Mouse (Mus musculus): ENCODE results near the gene Tmem56. TPM values are rescaled to one million over a fixed set of nuclear protein-coding genes. Genes with fewer than 3 reads are reported as not detected.

Tmem56 gene
- polyA plus RNA-seq, 1 experiment from 2014 or later, result 1.5 TPM

- no peaks in the 10 kb centered on the region for H3K27me3 ChIP-seq (ENCODE audit: control insufficient read depth, insufficient read depth, low read length)
- no peak overlapping the region for H3K4me3 ChIP-seq (ENCODE audit: control insufficient read depth in 1 of 2, insufficient read depth in 1 of 2, low read depth in 1 of 2, low read length in 2 of 2)
- no peaks in the 10 kb centered on the region for H3K36me3 ChIP-seq (ENCODE audit: control insufficient read depth, insufficient read depth, low read length)
- no peak for ATAC-seq (ENCODE audit: insufficient number of reproducible peaks, insufficient read depth, low FRiP score, low read depth)
- H3K4me2 ChIP-seq (ENCODE audit: low read length), result no peak overlapping the region
- H3K9ac ChIP-seq (ENCODE audit: low read length), result no peak overlapping the region
- WGBS, result 89% methylated on average over 7 of the region's 7 CpGs
- H3K4me1 ChIP-seq (ENCODE audit: control insufficient read depth in 2 of 2, insufficient read depth in 2 of 2, low read length in 2 of 2), result no peaks in the 10 kb centered on the region
- no peak overlapping the region for H3K27ac ChIP-seq (replicated peaks in 1 of 2; ENCODE audit: control insufficient read depth in 1 of 2, insufficient read depth in 1 of 2, low read depth in 2 of 2, low read length in 2 of 2)
- no peaks in the 10 kb centered on the region for H3K9me3 ChIP-seq (ENCODE audit: control insufficient read depth, low read length)
Observed at GRCm38 (mm10) chr3:121306641-121307040, 23.7 kb upstream of the Tmem56 start.

DNA sequence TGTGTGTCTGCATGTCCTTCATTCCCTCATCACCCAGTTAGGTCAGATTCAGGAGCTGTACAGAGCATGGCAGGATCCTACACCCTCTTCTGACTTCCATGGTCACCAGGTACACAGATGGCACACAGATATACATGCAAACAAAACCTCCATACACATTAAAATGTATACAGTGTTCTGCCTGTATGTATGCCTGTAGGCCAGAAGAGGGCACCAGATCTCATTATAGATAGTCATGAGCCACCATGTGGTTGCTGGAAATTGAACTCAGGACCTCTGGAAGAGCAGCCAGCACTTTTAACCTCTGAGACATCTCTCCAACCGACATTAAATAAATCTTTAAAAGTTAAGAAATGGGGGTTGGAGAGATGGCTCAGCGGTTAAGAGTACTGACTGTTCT is 11.3 kb upstream of the Tmem56 start:
- Histone ChIP-seq H3K9ac (ENCODE audit: low read length) (no peak overlapping the region), H3K36me3 (ENCODE audit: control insufficient read depth, insufficient read depth, low read length) (no peaks in the 10 kb centered on the region), H3K4me2 (ENCODE audit: low read length) (no peak overlapping the region), H3K4me1 (ENCODE audit: control insufficient read depth in 2 of 2, insufficient read depth in 2 of 2, low read length in 2 of 2) (peaks cover 0 to 12% of the 10 kb centered on the region in 2 experiments; a peak in 2 of 4 replicates), H3K27ac (replicated peaks in 1 of 2; ENCODE audit: control insufficient read depth in 1 of 2, insufficient read depth in 1 of 2, low read depth in 2 of 2, low read length in 2 of 2) (no peak overlapping the region), H3K27me3 (ENCODE audit: control insufficient read depth, insufficient read depth, low read length) (no peaks in the 10 kb centered on the region), H3K9me3 (ENCODE audit: control insufficient read depth, low read length) (no peaks in the 10 kb centered on the region), H3K4me3 (ENCODE audit: control insufficient read depth in 1 of 2, insufficient read depth in 1 of 2, low read depth in 1 of 2, low read length in 2 of 2) (no peak overlapping the region)
- WGBS, result 75% methylated on average over 2 of the region's 2 CpGs
- ATAC-seq (ENCODE audit: insufficient number of reproducible peaks, insufficient read depth, low FRiP score, low read depth), result no peak

DNA sequence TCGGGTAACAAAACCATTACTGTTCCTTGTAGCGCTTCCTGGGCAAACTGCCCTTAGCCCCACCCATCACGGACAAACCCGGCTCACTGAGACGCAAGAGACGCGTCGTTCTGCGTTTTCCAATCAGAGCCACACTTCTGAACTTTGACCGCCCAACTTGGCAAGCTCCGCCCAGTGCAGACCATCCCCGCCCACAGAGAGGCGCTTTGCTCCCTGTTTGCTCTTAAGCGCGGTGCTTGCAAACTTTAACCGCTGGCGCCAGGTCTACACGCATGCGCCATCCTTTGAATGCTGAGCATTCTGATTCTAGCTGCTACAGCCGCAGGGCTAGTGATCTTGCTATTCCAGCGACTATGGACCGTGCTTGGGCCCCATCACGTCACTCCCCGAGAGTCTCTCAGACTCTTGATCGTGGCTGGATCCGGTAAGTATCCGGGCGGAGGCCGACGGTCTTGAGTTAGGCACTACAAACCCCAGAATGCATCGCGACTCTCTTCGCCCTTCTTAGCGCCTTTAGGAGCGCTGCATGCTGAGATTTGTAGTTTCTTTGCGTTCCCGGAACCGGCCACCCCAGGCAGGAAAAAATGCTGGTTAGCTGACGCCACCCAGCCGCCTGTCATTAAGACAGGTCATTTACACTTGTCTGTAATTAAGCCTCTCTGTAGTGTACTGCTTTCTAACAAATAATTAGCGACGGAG is 8.8 kb upstream of the Tmem56 start, which contains the start of gene Alg14:
Gene Alg14, plus strand, starts transcription at position 214 of the 699 bp plus-strand sequence.
- Histone ChIP-seq H3K27me3 (ENCODE audit: control insufficient read depth, insufficient read depth, low read length) (no peaks in the 10 kb centered on the region), H3K9me3 (ENCODE audit: control insufficient read depth, low read length) (no peaks in the 10 kb centered on the region), H3K4me2 (ENCODE audit: low read length) (peak within 1 kb of the TSS; percentile 76), H3K4me1 (ENCODE audit: control insufficient read depth in 2 of 2, insufficient read depth in 2 of 2, low read length in 2 of 2) (peaks cover 0 to 12% of the 10 kb centered on the region in 2 experiments; a peak in 2 of 4 replicates), H3K36me3 (ENCODE audit: control insufficient read depth, insufficient read depth, low read length) (no peaks in the 10 kb centered on the region), H3K9ac (ENCODE audit: low read length) (peak within 1 kb of the TSS; percentile 83), H3K27ac (replicated peaks in 1 of 2; ENCODE audit: control insufficient read depth in 1 of 2, insufficient read depth in 1 of 2, low read depth in 2 of 2, low read length in 2 of 2) (peak within 1 kb of the TSS; percentile 97 to 99), H3K4me3 (ENCODE audit: control insufficient read depth in 1 of 2, insufficient read depth in 1 of 2, low read depth in 1 of 2, low read length in 2 of 2) (peak within 1 kb of the TSS; percentile 64 to 93)
- ATAC-seq (ENCODE audit: insufficient number of reproducible peaks, insufficient read depth, low FRiP score, low read depth), result peak; percentile 98
- under 1% methylated on average over 42 of the region's 42 CpGs for WGBS

DNA sequence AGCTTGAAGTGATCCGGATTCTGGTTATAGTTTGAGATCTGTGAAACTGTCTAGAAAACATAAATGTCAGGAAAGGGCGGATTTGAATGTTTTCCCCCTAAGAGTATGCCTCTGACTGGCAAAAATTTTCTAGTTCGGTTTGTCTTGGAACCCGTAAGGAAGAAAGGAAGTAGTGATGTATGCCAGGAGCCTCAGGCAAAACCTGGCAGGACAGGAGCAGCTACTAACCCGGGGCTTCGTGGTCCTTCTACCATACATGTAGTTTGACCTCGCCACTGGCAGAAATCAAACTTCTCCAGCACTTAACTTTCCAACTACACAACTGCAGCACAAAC is 8.3 kb upstream of the Tmem56 start:
- H3K27me3 ChIP-seq (ENCODE audit: control insufficient read depth, insufficient read depth, low read length), result no peaks in the 10 kb centered on the region
- H3K4me3 ChIP-seq (ENCODE audit: control insufficient read depth in 1 of 2, insufficient read depth in 1 of 2, low read depth in 1 of 2, low read length in 2 of 2), result peak overlapping the region; percentile 64 to 93
- no peaks in the 10 kb centered on the region for H3K36me3 ChIP-seq (ENCODE audit: control insufficient read depth, insufficient read depth, low read length)
- peak overlapping the region; percentile 88 to 97 for H3K27ac ChIP-seq (replicated peaks in 1 of 2; ENCODE audit: control insufficient read depth in 1 of 2, insufficient read depth in 1 of 2, low read depth in 2 of 2, low read length in 2 of 2)
- ATAC-seq (ENCODE audit: insufficient number of reproducible peaks, insufficient read depth, low FRiP score, low read depth), result peak; percentile 23
- 5% methylated on average over 7 of the region's 7 CpGs for WGBS
- H3K4me1 ChIP-seq (ENCODE audit: control insufficient read depth in 2 of 2, insufficient read depth in 2 of 2, low read length in 2 of 2), result peaks cover 0 to 12% of the 10 kb centered on the region in 2 experiments; a peak in 2 of 4 replicates
- no peaks in the 10 kb centered on the region for H3K9me3 ChIP-seq (ENCODE audit: control insufficient read depth, low read length)
- H3K4me2 ChIP-seq (ENCODE audit: low read length), result peak overlapping the region; percentile 76
- H3K9ac ChIP-seq (ENCODE audit: low read length), result peak overlapping the region; percentile 83

DNA sequence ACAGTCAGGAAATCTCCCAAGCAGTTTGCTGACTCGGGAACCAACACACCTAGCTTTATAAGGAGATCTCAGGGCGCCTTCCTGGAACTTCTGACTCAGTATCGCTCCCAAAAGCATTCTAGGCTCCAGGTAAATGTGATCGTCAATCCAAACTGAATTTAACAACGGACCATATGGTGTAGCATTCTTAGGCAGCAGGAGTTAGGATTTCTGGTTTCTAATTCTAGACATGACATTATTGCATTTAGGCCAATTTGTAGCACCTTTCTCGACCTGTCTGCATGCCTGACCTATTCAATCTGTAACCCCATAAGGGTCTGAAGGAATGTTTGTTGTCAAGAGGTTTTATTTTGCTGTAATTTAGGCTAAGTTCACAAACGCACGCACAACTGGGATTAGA is 7.8 kb upstream of the Tmem56 start:
- H3K9me3 ChIP-seq (ENCODE audit: control insufficient read depth, low read length), result no peaks in the 10 kb centered on the region
- H3K4me2 ChIP-seq (ENCODE audit: low read length), result peak overlapping the region; percentile 76
- H3K4me3 ChIP-seq (ENCODE audit: control insufficient read depth in 1 of 2, insufficient read depth in 1 of 2, low read depth in 1 of 2, low read length in 2 of 2), result peak overlapping the region in 1 of 2 experiments; percentile 64; a peak in 3 of 4 replicates
- H3K36me3 ChIP-seq (ENCODE audit: control insufficient read depth, insufficient read depth, low read length), result no peaks in the 10 kb centered on the region
- peak overlapping the region; percentile 88 to 97; a peak in 3 of 4 replicates for H3K27ac ChIP-seq (replicated peaks in 1 of 2; ENCODE audit: control insufficient read depth in 1 of 2, insufficient read depth in 1 of 2, low read depth in 2 of 2, low read length in 2 of 2)
- H3K27me3 ChIP-seq (ENCODE audit: control insufficient read depth, insufficient read depth, low read length), result no peaks in the 10 kb centered on the region
- peaks cover 0 to 12% of the 10 kb centered on the region in 2 experiments; a peak in 2 of 4 replicates for H3K4me1 ChIP-seq (ENCODE audit: control insufficient read depth in 2 of 2, insufficient read depth in 2 of 2, low read length in 2 of 2)
- H3K9ac ChIP-seq (ENCODE audit: low read length), result peak overlapping the region; percentile 83
- WGBS, result 68% methylated on average over 8 of the region's 8 CpGs
- ATAC-seq (ENCODE audit: insufficient number of reproducible peaks, insufficient read depth, low FRiP score, low read depth), result no peak

DNA sequence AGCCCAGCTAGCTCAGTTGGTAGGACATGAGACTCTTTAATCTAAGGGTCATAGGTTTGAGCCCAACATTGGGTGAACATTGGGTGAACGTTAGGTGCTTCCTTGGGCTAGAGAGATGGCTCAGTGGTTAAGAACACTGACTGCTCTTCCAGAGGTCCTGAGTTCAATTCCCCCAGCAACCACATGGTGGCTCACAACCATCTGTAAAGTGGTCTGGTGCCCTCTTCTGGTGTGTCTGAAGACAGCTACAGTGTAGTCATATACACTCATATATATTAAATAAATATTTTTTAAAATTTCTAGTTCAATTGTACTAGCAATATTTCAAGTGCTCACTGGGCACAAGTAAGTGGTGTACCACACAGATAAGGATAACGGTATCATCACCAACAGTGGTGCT is 4.3 kb upstream of the Tmem56 start:
- H3K27me3 ChIP-seq (ENCODE audit: control insufficient read depth, insufficient read depth, low read length), result no peaks in the 10 kb centered on the region
- no peaks in the 10 kb centered on the region for H3K36me3 ChIP-seq (ENCODE audit: control insufficient read depth, insufficient read depth, low read length)
- no peak overlapping the region for H3K27ac ChIP-seq (replicated peaks in 1 of 2; ENCODE audit: control insufficient read depth in 1 of 2, insufficient read depth in 1 of 2, low read depth in 2 of 2, low read length in 2 of 2)
- H3K4me1 ChIP-seq (ENCODE audit: control insufficient read depth in 2 of 2, insufficient read depth in 2 of 2, low read length in 2 of 2), result peaks cover 0 to 5% of the 10 kb centered on the region in 2 experiments; a peak in 1 of 4 replicates
- WGBS, result 92% methylated on average over 2 of the region's 2 CpGs
- H3K4me2 ChIP-seq (ENCODE audit: low read length), result no peak overlapping the region
- H3K9ac ChIP-seq (ENCODE audit: low read length), result no peak overlapping the region
- H3K4me3 ChIP-seq (ENCODE audit: control insufficient read depth in 1 of 2, insufficient read depth in 1 of 2, low read depth in 1 of 2, low read length in 2 of 2), result no peak overlapping the region
- ATAC-seq (ENCODE audit: insufficient number of reproducible peaks, insufficient read depth, low FRiP score, low read depth), result no peak
- H3K9me3 ChIP-seq (ENCODE audit: control insufficient read depth, low read length), result no peaks in the 10 kb centered on the region

GRCm38 (mm10) chr3:121285219-121285618 is 2.3 kb upstream of the Tmem56 start:
- Histone ChIP-seq H3K27ac (replicated peaks in 1 of 2; ENCODE audit: control insufficient read depth in 1 of 2, insufficient read depth in 1 of 2, low read depth in 2 of 2, low read length in 2 of 2) (no peak overlapping the region), H3K36me3 (ENCODE audit: control insufficient read depth, insufficient read depth, low read length) (no peaks in the 10 kb centered on the region), H3K27me3 (ENCODE audit: control insufficient read depth, insufficient read depth, low read length) (no peaks in the 10 kb centered on the region), H3K4me3 (ENCODE audit: control insufficient read depth in 1 of 2, insufficient read depth in 1 of 2, low read depth in 1 of 2, low read length in 2 of 2) (no peak overlapping the region), H3K4me2 (ENCODE audit: low read length) (no peak overlapping the region), H3K4me1 (ENCODE audit: control insufficient read depth in 2 of 2, insufficient read depth in 2 of 2, low read length in 2 of 2) (no peaks in the 10 kb centered on the region), H3K9ac (ENCODE audit: low read length) (no peak overlapping the region), H3K9me3 (ENCODE audit: control insufficient read depth, low read length) (no peaks in the 10 kb centered on the region)
- 92% methylated on average over 6 of the region's 6 CpGs for whole genome bisulfite sequencing
- ATAC-seq (ENCODE audit: insufficient number of reproducible peaks, insufficient read depth, low FRiP score, low read depth), result no peak

- no peak overlapping the region for H3K4me2 ChIP-seq (ENCODE audit: low read length)
- no peak overlapping the region for H3K9ac ChIP-seq (ENCODE audit: low read length)
- H3K27ac ChIP-seq (replicated peaks in 1 of 2; ENCODE audit: control insufficient read depth in 1 of 2, insufficient read depth in 1 of 2, low read depth in 2 of 2, low read length in 2 of 2), result no peak overlapping the region
- H3K27me3 ChIP-seq (ENCODE audit: control insufficient read depth, insufficient read depth, low read length), result no peaks in the 10 kb centered on the region
- peaks cover 3 to 4% of the 10 kb centered on the region in 2 experiments; a peak in 1 of 4 replicates for H3K4me1 ChIP-seq (ENCODE audit: control insufficient read depth in 2 of 2, insufficient read depth in 2 of 2, low read length in 2 of 2)
- H3K9me3 ChIP-seq (ENCODE audit: control insufficient read depth, low read length), result no peaks in the 10 kb centered on the region
- no peak for ATAC-seq (ENCODE audit: insufficient number of reproducible peaks, insufficient read depth, low FRiP score, low read depth)
- 89% methylated on average over 14 of the region's 14 CpGs for WGBS
- H3K36me3 ChIP-seq (ENCODE audit: control insufficient read depth, insufficient read depth, low read length), result no peaks in the 10 kb centered on the region
- no peak overlapping the region for H3K4me3 ChIP-seq (ENCODE audit: control insufficient read depth in 1 of 2, insufficient read depth in 1 of 2, low read depth in 1 of 2, low read length in 2 of 2)
Observed at GRCm38 (mm10) chr3:121279679-121280078, 3.2 kb downstream of the Tmem56 start.

Data from heart, embryonic 14.5 days (tissue).